Mouse (Mus musculus) heart, postnatal 0 days (tissue): ENCODE measurements around the gene Npff.

Experiments used
- CTCF ChIP-seq: IDR thresholded peaks from 2 replicates; pipeline ENCODE4 v1.5.1; 2016; ENCODE audit warnings: antibody characterized with exemption, control low read depth, low read depth
- EP300 ChIP-seq: IDR thresholded peaks from 2 replicates; pipeline ENCODE4 v1.6.1; 2016; ENCODE audit warnings: antibody characterized with exemption, low read depth

DNA sequence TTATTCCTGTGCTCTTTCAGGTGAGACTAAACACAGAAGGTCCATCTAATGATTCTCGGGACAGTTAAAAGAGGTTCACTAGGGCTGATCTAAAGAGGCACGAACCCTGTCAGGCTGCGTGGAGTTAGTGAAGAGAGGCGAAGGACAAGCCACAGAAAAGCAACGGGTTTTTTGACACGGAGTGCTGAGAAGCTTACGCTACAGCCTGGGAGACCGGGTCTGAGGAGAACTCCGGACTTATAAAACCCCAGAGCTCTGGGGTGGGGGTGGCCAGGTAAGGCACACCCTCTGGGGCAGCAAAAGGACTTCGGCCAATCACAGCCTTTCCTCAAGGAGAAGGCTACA is 7.1 kb downstream of the Npff start:
- TF ChIP-seq CTCF = no peak
- TF ChIP-seq EP300 = no peak
